Mouse (Mus musculus): Measurements from ENCODE around the gene Gngt2. TPM values are rescaled to one million over a fixed set of nuclear protein-coding genes. Genes with fewer than 3 reads are reported as not detected.

Gene Gngt2
- polyA plus RNA-seq, 1 experiment from 2014 or later, result 12.5 TPM

GRCm38 (mm10) chr11:95805010-95805409 lies 32.0 kb upstream of the Gngt2 start:
- Histone ChIP-seq H3K4me2 (replicated peaks; ENCODE audit: low read depth) (no peak overlapping the region), H3K27me3 (ENCODE audit: control insufficient read depth, insufficient read depth, low read length) (no peaks in the 10 kb centered on the region), H3K4me3 (ENCODE audit: low read depth, low read length) (no peak overlapping the region), H3K36me3 (ENCODE audit: control insufficient read depth, insufficient read depth, low read length) (no peaks in the 10 kb centered on the region), H3K9ac (ENCODE audit: low read length) (no peak overlapping the region), H3K27ac (replicated peaks) (peak overlapping the region; percentile 49; the same call in 1 of the 2 replicates), H3K4me1 (replicated peaks; ENCODE audit: control insufficient read depth, insufficient read depth) (no peaks in the 10 kb centered on the region), H3K9me3 (ENCODE audit: control insufficient read depth, low read length) (no peaks in the 10 kb centered on the region)
- TF ChIP-seq CTCF (IDR thresholded peaks at IDR 0.05; ENCODE audit: low read depth) (no peak), EP300 (optimal IDR thresholded peaks at IDR 0.05) (no peak)
- DNase-seq (ENCODE audit: low spot score) (no peak), ATAC-seq (ENCODE audit: low FRiP score, low TSS enrichment) (peak; percentile 14; the same call in 1 of the 2 replicates)
- WGBS, result 56% methylated on average over 5 of the region's 5 CpGs

- Histone ChIP-seq H3K9ac (ENCODE audit: low read length) (no peak overlapping the region), H3K36me3 (ENCODE audit: control insufficient read depth, insufficient read depth, low read length) (no peaks in the 10 kb centered on the region), H3K4me3 (ENCODE audit: low read depth, low read length) (no peak overlapping the region), H3K4me1 (replicated peaks; ENCODE audit: control insufficient read depth, insufficient read depth) (no peaks in the 10 kb centered on the region), H3K9me3 (ENCODE audit: control insufficient read depth, low read length) (no peaks in the 10 kb centered on the region), H3K27ac (replicated peaks) (peak overlapping the region; percentile 49; the same call in 1 of the 2 replicates), H3K4me2 (replicated peaks; ENCODE audit: low read depth) (no peak overlapping the region), H3K27me3 (ENCODE audit: control insufficient read depth, insufficient read depth, low read length) (no peaks in the 10 kb centered on the region)
- DNase-seq (ENCODE audit: low spot score) (peak; percentile 47), ATAC-seq (ENCODE audit: low FRiP score, low TSS enrichment) (peak; percentile 66)
- TF ChIP-seq CTCF (IDR thresholded peaks at IDR 0.05; ENCODE audit: low read depth) (no peak), EP300 (optimal IDR thresholded peaks at IDR 0.05) (no peak)
- WGBS, result 18% methylated on average over 3 of the region's 3 CpGs
Observed at GRCm38 (mm10) chr11:95805527-95805926, 31.5 kb upstream of the Gngt2 start.

- H3K9ac ChIP-seq (ENCODE audit: low read length), result no peak overlapping the region
- H3K4me1 ChIP-seq (replicated peaks; ENCODE audit: control insufficient read depth, insufficient read depth), result no peaks in the 10 kb centered on the region
- H3K4me3 ChIP-seq (ENCODE audit: low read depth, low read length), result no peak overlapping the region
- H3K36me3 ChIP-seq (ENCODE audit: control insufficient read depth, insufficient read depth, low read length), result no peaks in the 10 kb centered on the region
- no peak overlapping the region for H3K27ac ChIP-seq (replicated peaks)
- no peaks in the 10 kb centered on the region for H3K27me3 ChIP-seq (ENCODE audit: control insufficient read depth, insufficient read depth, low read length)
- DNase-seq (ENCODE audit: low spot score) (no peak), ATAC-seq (ENCODE audit: low FRiP score, low TSS enrichment) (no peak)
- 95% methylated on average over 5 of the region's 5 CpGs for WGBS
- no peaks in the 10 kb centered on the region for H3K9me3 ChIP-seq (ENCODE audit: control insufficient read depth, low read length)
- H3K4me2 ChIP-seq (replicated peaks; ENCODE audit: low read depth), result no peak overlapping the region
- no peak for TF ChIP-seq EP300 (optimal IDR thresholded peaks at IDR 0.05)
- TF ChIP-seq CTCF (IDR thresholded peaks at IDR 0.05; ENCODE audit: low read depth), result no peak
Observed at GRCm38 (mm10) chr11:95807884-95808283, 29.1 kb upstream of the Gngt2 start.

- Histone ChIP-seq H3K27me3 (ENCODE audit: control insufficient read depth, insufficient read depth, low read length) (no peaks in the 10 kb centered on the region), H3K9me3 (ENCODE audit: control insufficient read depth, low read length) (no peaks in the 10 kb centered on the region), H3K36me3 (ENCODE audit: control insufficient read depth, insufficient read depth, low read length) (no peaks in the 10 kb centered on the region), H3K4me1 (replicated peaks; ENCODE audit: control insufficient read depth, insufficient read depth) (no peaks in the 10 kb centered on the region), H3K9ac (ENCODE audit: low read length) (no peak overlapping the region), H3K27ac (replicated peaks) (peak overlapping the region; percentile 36; the same call in 1 of the 2 replicates), H3K4me3 (ENCODE audit: low read depth, low read length) (no peak overlapping the region), H3K4me2 (replicated peaks; ENCODE audit: low read depth) (no peak overlapping the region)
- WGBS, result 26% methylated on average over 5 of the region's 5 CpGs
- DNase-seq (ENCODE audit: low spot score), result peak; percentile 39
- peak; percentile 59; the same call in 1 of the 2 replicates for ATAC-seq (ENCODE audit: low FRiP score, low TSS enrichment)
- TF ChIP-seq CTCF (IDR thresholded peaks at IDR 0.05; ENCODE audit: low read depth) (no peak), EP300 (optimal IDR thresholded peaks at IDR 0.05) (no peak)
Observed at GRCm38 (mm10) chr11:95808448-95809011, 28.5 kb upstream of the Gngt2 start.

GRCm38 (mm10) chr11:95809603-95810002 lies 27.4 kb upstream of the Gngt2 start:
- H3K27me3 ChIP-seq (ENCODE audit: control insufficient read depth, insufficient read depth, low read length), result no peaks in the 10 kb centered on the region
- H3K4me1 ChIP-seq (replicated peaks; ENCODE audit: control insufficient read depth, insufficient read depth), result no peaks in the 10 kb centered on the region
- H3K9me3 ChIP-seq (ENCODE audit: control insufficient read depth, low read length), result no peaks in the 10 kb centered on the region
- no peak overlapping the region for H3K4me3 ChIP-seq (ENCODE audit: low read depth, low read length)
- H3K4me2 ChIP-seq (replicated peaks; ENCODE audit: low read depth), result no peak overlapping the region
- TF ChIP-seq CTCF (IDR thresholded peaks at IDR 0.05; ENCODE audit: low read depth) (no peak), EP300 (optimal IDR thresholded peaks at IDR 0.05) (no peak)
- DNase-seq (ENCODE audit: low spot score) (no peak), ATAC-seq (ENCODE audit: low FRiP score, low TSS enrichment) (no peak)
- no peak overlapping the region for H3K9ac ChIP-seq (ENCODE audit: low read length)
- no peak overlapping the region for H3K27ac ChIP-seq (replicated peaks)
- 36% methylated on average over 5 of the region's 5 CpGs for WGBS
- H3K36me3 ChIP-seq (ENCODE audit: control insufficient read depth, insufficient read depth, low read length), result no peaks in the 10 kb centered on the region

GRCm38 (mm10) chr11:95810828-95811227 lies 26.2 kb upstream of the Gngt2 start:
- Histone ChIP-seq H3K27ac (replicated peaks) (no peak overlapping the region), H3K9me3 (ENCODE audit: control insufficient read depth, low read length) (no peaks in the 10 kb centered on the region), H3K27me3 (ENCODE audit: control insufficient read depth, insufficient read depth, low read length) (no peaks in the 10 kb centered on the region), H3K4me1 (replicated peaks; ENCODE audit: control insufficient read depth, insufficient read depth) (no peaks in the 10 kb centered on the region), H3K4me3 (ENCODE audit: low read depth, low read length) (no peak overlapping the region), H3K36me3 (ENCODE audit: control insufficient read depth, insufficient read depth, low read length) (no peaks in the 10 kb centered on the region), H3K9ac (ENCODE audit: low read length) (no peak overlapping the region), H3K4me2 (replicated peaks; ENCODE audit: low read depth) (no peak overlapping the region)
- DNase-seq (ENCODE audit: low spot score), result no peak
- no peak for TF ChIP-seq EP300 (optimal IDR thresholded peaks at IDR 0.05)
- TF ChIP-seq CTCF (IDR thresholded peaks at IDR 0.05; ENCODE audit: low read depth), result no peak
- ATAC-seq (ENCODE audit: low FRiP score, low TSS enrichment), result no peak
- 63% methylated on average over 7 of the region's 7 CpGs for WGBS

Measured in stomach, postnatal 0 days (tissue).